14 mouse cellular contexts compared by ENCODE assay signal in the genomic region with DNA sequence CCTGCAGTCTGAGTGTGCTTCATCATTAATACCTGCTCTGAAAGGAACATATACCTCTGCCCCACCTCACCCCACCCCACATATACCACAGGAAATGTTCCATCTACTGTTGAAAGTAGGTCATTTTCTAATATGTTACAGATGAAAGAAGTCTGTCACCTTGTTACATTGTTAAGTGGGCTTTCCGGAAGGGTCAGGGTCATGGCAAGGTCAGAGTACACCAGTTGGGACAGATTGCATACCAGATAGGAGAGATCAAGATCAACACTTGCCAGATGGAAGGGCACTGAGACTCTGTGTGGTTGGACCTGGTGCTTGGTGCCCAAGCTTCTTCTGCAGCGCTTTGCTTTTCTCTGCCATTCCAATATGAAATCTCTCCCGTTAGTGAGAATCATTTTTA.
A peak's percentile ranks its signal among the peaks of the same experiment; 100 is the strongest.
DNase-seq lines count a peak whose midpoint lies in the region.
"Had no signal": no experiment of that assay in that cellular context is flagged by ENCODE, and none has a peak within 500 bp of the region (broad histone marks: within the 10 kb centered on the region; RNA-seq: fewer than 3 reads in every experiment).

No protein-coding gene starts in this region.

- DNase-seq in ES-CJ7 (ENCODE audit: low read depth, low spot score) (peak; percentile 56), R1 (ENCODE audit: low read depth, low spot score) (peak; percentile 60)
- peak; percentile 21 for DNase-seq in forelimb bud, embryonic 11.5 days (ENCODE audit: low read depth, low spot score)
- no peak for DNase-seq in urinary bladder, adult 18-20 months (ENCODE audit: low spot score in 2 of 2)
- DNase-seq in T-cell, adult 2 months (ENCODE audit: low spot score) = no peak
- DNase-seq: adrenal gland, adult 2 months; adrenal gland, postnatal 10 days; adrenal gland, postnatal 25 days; cerebellum, adult 11 months; cerebellum, adult 18-20 months; cerebellum, adult 8-10 months; cerebellum, postnatal 10 days; cerebellum, postnatal 25 days; forebrain, postnatal 0 days had no signal

Comparison
In these comparisons a context has a peak if more than half of its experiments do, and no peak if none do; other contexts are left out.
1. DNase-seq: peak in ES-CJ7 (single experiment), R1 (single experiment) and forelimb bud, embryonic 11.5 days (single experiment); none in urinary bladder, adult 18-20 months (0 of 2) and T-cell, adult 2 months (single experiment).